Mouse (Mus musculus): ENCODE measurements around the gene Gria1.

The Gria1 gene

GRCm38 (mm10) chr11:57278056-57278455 is 266.9 kb downstream of the Gria1 start:
- no peak for DNase-seq (ENCODE audit: low read depth)

DNA sequence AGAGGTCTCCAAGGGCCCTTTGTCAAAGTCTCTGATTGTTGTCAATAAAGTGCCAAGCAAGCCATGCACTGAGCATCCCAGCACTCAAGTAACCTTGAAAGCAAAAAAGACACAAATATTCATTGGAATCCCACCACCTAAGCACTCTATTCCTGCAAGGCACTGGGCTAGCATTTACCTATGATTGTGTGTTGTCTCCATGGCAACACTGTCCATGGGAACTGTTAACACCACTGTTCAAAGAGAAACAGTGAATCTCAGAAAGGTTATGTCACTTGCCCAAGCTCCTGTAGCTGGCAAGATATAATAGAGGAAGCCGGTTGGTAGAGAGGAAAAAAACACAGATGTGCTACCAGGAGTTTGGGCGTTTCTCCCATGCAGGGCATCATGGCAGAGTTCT is 274.9 kb downstream of the Gria1 start:
- no peak for DNase-seq (ENCODE audit: low read depth)

DNA sequence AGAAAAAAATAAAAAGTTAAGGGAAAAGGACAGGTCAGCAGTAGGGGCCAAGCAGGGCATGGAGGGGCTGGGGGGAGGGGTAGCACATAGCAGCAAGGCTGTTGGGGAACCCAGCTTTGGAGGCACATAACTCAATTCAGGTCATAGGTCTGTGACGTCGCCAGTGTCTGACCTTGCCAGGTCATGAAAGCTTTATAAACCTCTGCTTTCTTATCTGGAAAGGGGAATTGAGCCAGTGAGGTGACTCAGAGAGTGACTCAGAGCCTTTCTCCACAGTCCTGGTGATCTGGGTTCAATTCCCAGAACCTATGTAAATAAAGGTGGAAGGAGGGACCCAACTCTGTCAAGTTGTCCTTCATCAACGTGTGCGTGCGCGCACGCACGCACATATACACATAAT is 286.2 kb downstream of the Gria1 start:
- peak; percentile 12 for DNase-seq (ENCODE audit: low read depth)

GRCm38 (mm10) chr11:57298263-57298662 is 287.1 kb downstream of the Gria1 start:
- no peak for DNase-seq (ENCODE audit: low read depth)

DNA sequence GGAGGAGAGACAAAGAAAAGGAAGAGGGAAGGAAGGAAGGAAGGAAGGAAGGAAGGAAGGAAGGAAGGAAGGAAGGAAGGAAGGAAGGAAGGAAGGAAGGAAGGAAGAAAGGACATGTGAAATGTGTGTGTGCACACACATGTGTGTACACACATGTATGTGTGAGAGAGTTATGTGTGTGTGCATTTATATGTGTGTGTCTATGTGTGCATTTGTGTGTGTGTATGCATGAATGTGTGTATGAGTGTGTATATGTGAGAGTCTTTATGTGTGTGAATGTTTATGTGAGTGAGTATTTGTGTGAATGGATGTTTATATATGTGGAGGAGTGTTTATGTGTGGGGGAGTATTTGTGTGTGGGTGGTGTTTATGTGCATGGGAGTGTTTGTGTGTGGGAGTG is 287.5 kb downstream of the Gria1 start:
- DNase-seq (ENCODE audit: low read depth), result no peak

DNA sequence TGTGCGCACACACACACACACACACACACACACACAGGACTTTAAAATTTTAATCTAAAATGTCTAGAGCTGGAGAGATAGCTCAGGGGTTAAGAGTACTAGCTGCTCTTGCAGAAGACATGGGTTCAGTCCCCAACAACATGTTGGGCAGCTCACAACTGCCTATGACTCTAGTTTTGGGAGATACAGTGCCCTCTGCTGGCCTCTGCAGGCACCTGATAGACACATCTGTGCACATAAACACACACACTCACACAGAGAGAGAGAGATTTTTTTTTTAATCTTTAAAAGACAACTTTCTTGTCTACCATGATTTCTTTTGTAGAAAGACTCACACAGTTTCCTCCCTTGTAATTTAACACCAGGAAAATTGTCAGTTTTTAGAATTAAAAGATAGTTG is 292.4 kb downstream of the Gria1 start:
- no peak for DNase-seq (ENCODE audit: low read depth)

- DNase-seq (ENCODE audit: low read depth), result no peak
These were observed 294.9 kb downstream of the Gria1 start for GRCm38 (mm10) chr11:57306116-57306515.

- no peak for DNase-seq (ENCODE audit: low read depth)
These were observed 295.7 kb downstream of the Gria1 start for GRCm38 (mm10) chr11:57306892-57307291.

DNA sequence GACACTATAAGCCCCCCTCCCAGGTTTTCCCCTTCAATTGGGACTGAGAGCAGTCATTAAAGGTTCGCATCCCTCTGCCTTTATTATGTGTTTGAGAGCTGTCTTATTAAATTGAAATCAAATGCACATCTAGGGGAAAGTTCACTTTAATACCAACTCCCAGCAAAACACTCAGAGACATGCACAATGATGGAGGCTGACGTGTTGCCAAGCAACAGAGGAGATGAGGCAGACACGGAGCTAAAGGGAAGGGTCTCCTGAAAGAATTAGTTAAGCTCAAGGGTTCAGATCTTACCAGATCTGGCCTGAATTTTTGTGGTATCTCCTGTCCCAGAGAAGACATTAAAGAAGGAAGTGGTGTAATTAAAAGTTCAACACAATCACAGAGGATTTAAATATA is 305.9 kb downstream of the Gria1 start:
- no peak for DNase-seq (ENCODE audit: low read depth)

DNA sequence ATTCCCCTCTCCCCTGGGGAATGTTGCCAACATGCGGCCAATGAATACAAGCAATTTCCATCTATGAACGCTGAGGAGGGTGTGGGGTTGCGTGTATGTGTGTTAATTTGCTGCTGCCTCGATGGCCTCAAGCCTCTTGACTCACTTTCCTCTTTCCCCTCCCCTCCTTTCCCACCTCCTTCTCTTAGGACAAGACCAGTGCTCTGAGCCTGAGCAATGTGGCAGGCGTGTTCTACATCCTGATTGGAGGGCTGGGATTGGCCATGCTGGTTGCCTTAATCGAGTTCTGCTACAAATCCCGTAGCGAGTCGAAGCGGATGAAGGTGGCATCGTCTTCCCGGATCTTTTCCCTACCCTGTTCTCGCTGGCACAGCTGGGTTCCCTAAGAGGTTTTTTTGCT is 306.3 kb downstream of the Gria1 start:
- no peak for DNase-seq (ENCODE audit: low read depth)

- DNase-seq (ENCODE audit: low read depth), result no peak
These were observed 308.2 kb downstream of the Gria1 start for GRCm38 (mm10) chr11:57319374-57319773.

DNA sequence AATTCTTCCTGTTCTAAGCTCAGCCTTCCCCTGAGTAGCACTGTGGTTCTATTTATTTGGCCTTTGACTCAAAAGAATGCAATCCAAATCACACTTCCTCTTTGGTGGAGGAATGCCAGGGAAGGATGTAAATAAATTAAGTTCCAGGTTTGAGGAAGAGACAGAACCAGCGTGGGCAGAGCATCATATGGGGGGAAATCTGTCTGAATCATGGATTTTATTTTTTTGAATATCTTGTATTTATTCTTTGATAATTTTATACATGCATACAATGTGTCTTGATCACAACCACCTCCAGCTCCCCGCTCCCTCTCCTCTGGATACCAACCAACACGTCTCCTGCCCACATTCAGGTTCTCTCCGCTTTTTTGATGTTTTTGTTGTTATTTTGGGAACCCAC is 312.9 kb downstream of the Gria1 start:
- DNase-seq (ENCODE audit: low read depth), result no peak

Data from fibroblast of lung, adult 2 months (primary cell).